Mouse (Mus musculus) liver, embryonic 15.5 days (tissue): Measurements from ENCODE around the gene Tbc1d23. TPM values are rescaled to one million over a fixed set of nuclear protein-coding genes. Genes with fewer than 3 reads are reported as not detected.

Source experiments
- ATAC-seq: fragments of 200-750 bp; cut with Nextera tagmentation; 2 replicates; pipeline ENCODE4 v1.8.0; 2017; ENCODE audit warnings: moderate number of reproducible peaks, mild to moderate bottlenecking, moderate library complexity; ENCODE audit not compliant: insufficient read depth
- H3K27ac ChIP-seq: fragments of 300-500 bp; sonication (generic); replicated peaks from 2 replicates; pipeline ENCODE4 v1.5.1; 2015; ENCODE audit warnings: mild to moderate bottlenecking, inconsistent platforms
- H3K27me3 ChIP-seq: fragments of 300-500 bp; sonication (generic); 2 replicates; pipeline ENCODE4 v1.6.1; 2015; ENCODE audit warnings: mild to moderate bottlenecking, inconsistent platforms
- H3K36me3 ChIP-seq: fragments of 300-500 bp; sonication (generic); replicated peaks from 2 replicates; pipeline ENCODE4 v1.6.1; 2015; ENCODE audit warnings: moderate library complexity, mild to moderate bottlenecking, inconsistent platforms
- H3K4me1 ChIP-seq: fragments of 300-500 bp; sonication (generic); replicated peaks from 2 replicates; pipeline ENCODE4 v1.6.1; 2015; ENCODE audit warnings: inconsistent platforms
- H3K4me2 ChIP-seq: fragments of 300-500 bp; sonication (generic); 2 replicates; pipeline ENCODE4 v1.6.1; 2015; ENCODE audit warnings: moderate library complexity, mild to moderate bottlenecking, inconsistent platforms
- H3K4me3 ChIP-seq: fragments of 300-500 bp; sonication (generic); replicated peaks from 2 replicates; pipeline ENCODE4 v1.5.1; 2015; ENCODE audit warnings: mild to moderate bottlenecking, inconsistent platforms
- H3K9ac ChIP-seq: fragments of 300-500 bp; sonication (generic); 2 replicates; pipeline ENCODE4 v1.6.1; 2015; ENCODE audit warnings: moderate library complexity, mild to moderate bottlenecking, inconsistent platforms
- H3K9me3 ChIP-seq: fragments of 300-500 bp; sonication (generic); replicated peaks from 2 replicates; pipeline ENCODE4 v1.6.1; 2016; ENCODE audit warnings: inconsistent platforms
- WGBS: fragments of 180-500 bp; shearing (Covaris S2); methylation state at CpG from one replicate; pipeline ENCODE4 v1.1.7; 2015; ENCODE audit warnings: mixed read lengths; ENCODE audit not compliant: insufficient replicate concordance; 5-methylcytosine and 5-hydroxymethylcytosine counted together
- polyA plus RNA-seq: library from polyadenylated mRNA; unstranded; fragments of >200 nt; fragmentation: Nextera tagmentation; extraction: Ambion mirVana; gene quantifications from 2 replicates; pipeline ENCODE4 v1.2.1, GENCODE M21; 2015

The Tbc1d23 gene
- polyA plus RNA-seq, 1 experiment from 2014 or later = 5.1 TPM

- H3K27ac ChIP-seq = no peak overlapping the region
- peaks cover 20% of the 10 kb centered on the region; the same call in 1 of the 2 replicates for H3K36me3 ChIP-seq
- H3K9ac ChIP-seq = no peak overlapping the region
- H3K27me3 ChIP-seq = no peaks in the 10 kb centered on the region
- no peak overlapping the region for H3K4me3 ChIP-seq
- no peaks in the 10 kb centered on the region for H3K9me3 ChIP-seq
- whole genome bisulfite sequencing = 83% methylated on average over 2 of the region's 2 CpGs
- ATAC-seq = no peak
- H3K4me1 ChIP-seq = no peaks in the 10 kb centered on the region
- no peak overlapping the region for H3K4me2 ChIP-seq
Measured at GRCm38 (mm10) chr16:57211037-57211436, 20.3 kb downstream of the Tbc1d23 start.

DNA sequence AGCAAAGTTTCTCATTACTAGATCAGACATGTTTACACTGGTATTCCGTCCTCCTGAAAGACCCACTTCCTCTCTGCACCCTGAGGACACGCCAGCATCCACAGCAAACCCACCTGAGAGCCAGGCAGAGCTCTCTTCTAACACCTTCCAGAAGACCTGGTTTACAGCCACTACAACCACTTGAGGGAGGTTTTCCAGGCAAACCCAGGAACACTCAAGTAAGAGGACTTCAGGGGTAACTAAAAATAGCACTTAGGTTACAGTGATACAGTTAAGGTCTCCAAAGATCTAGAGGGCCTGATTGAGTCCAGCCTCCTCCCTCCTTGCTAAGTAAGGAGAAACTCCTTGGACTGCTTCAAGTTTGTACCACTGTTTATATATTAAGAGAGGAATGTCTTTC lies 23.0 kb downstream of the Tbc1d23 start:
- Histone ChIP-seq H3K9ac (no peak overlapping the region), H3K27me3 (no peaks in the 10 kb centered on the region), H3K27ac (no peak overlapping the region), H3K4me2 (no peak overlapping the region), H3K4me3 (no peak overlapping the region), H3K36me3 (peaks cover 20% of the 10 kb centered on the region; the same call in 1 of the 2 replicates), H3K9me3 (no peaks in the 10 kb centered on the region), H3K4me1 (no peaks in the 10 kb centered on the region)
- no peak for ATAC-seq
- WGBS = 67% methylated on average over 2 of the region's 2 CpGs

DNA sequence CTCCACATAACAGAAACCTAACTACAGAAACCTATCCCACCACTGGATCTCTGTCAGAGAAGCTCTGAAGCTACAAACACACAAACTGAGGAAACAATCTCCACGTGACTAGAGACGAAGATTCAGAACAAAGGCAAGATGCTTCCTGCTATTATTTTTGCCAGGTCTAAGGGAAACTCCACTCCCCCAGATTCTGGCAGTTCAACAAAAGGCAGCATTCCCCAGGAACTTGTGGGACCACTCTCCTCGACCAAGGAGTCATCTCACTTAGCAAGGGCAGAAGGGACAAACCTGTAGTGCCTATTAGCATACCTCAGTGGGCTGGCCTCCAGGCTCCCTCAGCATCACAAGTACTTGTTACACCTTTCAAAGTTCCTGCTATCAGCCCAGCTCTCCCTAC lies 34.0 kb downstream of the Tbc1d23 start:
- H3K27ac ChIP-seq = no peak overlapping the region
- no peaks in the 10 kb centered on the region for H3K27me3 ChIP-seq
- H3K9me3 ChIP-seq = no peaks in the 10 kb centered on the region
- peaks cover 13% of the 10 kb centered on the region; the same call in 1 of the 2 replicates for H3K36me3 ChIP-seq
- no peaks in the 10 kb centered on the region for H3K4me1 ChIP-seq
- 54% methylated on average over 3 of the region's 3 CpGs for WGBS
- no peak overlapping the region for H3K4me3 ChIP-seq
- no peak overlapping the region for H3K4me2 ChIP-seq
- ATAC-seq = no peak
- H3K9ac ChIP-seq = no peak overlapping the region

DNA sequence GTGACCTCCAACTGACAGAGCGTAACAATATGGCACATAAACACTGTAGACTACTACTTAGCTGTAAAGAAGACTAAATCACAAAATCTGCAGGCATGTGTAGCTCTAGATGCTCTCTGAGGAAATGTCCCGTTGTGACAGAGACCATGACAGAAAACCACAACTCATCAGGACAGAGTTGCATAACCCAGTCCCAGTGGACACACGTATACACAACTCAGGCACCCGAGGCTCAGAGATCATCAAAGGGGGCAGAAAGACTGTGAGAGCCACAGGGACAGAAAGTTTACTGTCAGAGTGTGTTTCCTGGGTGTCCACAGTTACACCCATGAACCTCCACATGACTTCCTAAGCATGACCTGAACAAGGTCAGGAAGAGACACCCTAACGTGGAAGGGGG lies 34.7 kb downstream of the Tbc1d23 start:
- Histone ChIP-seq H3K9me3 (no peaks in the 10 kb centered on the region), H3K4me3 (no peak overlapping the region), H3K4me2 (no peak overlapping the region), H3K27me3 (no peaks in the 10 kb centered on the region), H3K9ac (no peak overlapping the region), H3K36me3 (peaks cover 20% of the 10 kb centered on the region; the same call in 1 of the 2 replicates), H3K4me1 (no peaks in the 10 kb centered on the region), H3K27ac (no peak overlapping the region)
- ATAC-seq = no peak
- 57% methylated on average over 5 of the region's 5 CpGs for WGBS

- H3K27ac ChIP-seq = no peak overlapping the region
- H3K27me3 ChIP-seq = no peaks in the 10 kb centered on the region
- H3K4me1 ChIP-seq = 0 out of 2 replicates have a peak, but pooled peaks cover 8% of the 10 kb centered on the region
- H3K9ac ChIP-seq = no peak overlapping the region
- H3K36me3 ChIP-seq = peaks cover 26% of the 10 kb centered on the region; the same call in 1 of the 2 replicates
- 81% methylated on average over 14 of the region's 14 CpGs for WGBS
- no peak for ATAC-seq
- no peaks in the 10 kb centered on the region for H3K9me3 ChIP-seq
- no peak overlapping the region for H3K4me3 ChIP-seq
- H3K4me2 ChIP-seq = no peak overlapping the region
Measured at GRCm38 (mm10) chr16:57191214-57191613, 40.1 kb downstream of the Tbc1d23 start.

DNA sequence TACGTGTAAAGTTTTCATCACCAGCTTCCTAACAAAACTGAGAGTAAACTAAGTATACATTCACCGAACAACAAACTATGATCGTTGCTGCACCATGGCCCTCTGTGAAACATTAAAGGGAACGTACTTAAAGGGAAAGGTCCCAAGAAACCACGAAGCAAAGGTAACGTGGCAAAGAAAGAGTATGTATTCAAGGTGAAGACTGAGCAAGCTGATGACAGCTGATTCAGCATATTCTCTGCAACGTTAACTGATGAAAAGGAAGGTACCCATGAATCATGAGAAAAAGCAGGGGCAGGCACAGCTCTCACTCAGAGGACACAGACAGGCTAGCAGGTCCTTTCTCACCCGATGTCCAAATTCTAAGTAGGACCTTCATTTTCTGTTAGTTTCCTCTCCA lies 40.9 kb downstream of the Tbc1d23 start:
- H3K27ac ChIP-seq = no peak overlapping the region
- no peak overlapping the region for H3K4me2 ChIP-seq
- ATAC-seq = no peak
- H3K9ac ChIP-seq = no peak overlapping the region
- peaks cover 32% of the 10 kb centered on the region; the same call in 1 of the 2 replicates for H3K36me3 ChIP-seq
- H3K9me3 ChIP-seq = no peaks in the 10 kb centered on the region
- 0 out of 2 replicates have a peak, but pooled peaks cover 8% of the 10 kb centered on the region for H3K4me1 ChIP-seq
- 70% methylated on average over 8 of the region's 8 CpGs for WGBS
- H3K27me3 ChIP-seq = no peaks in the 10 kb centered on the region
- no peak overlapping the region for H3K4me3 ChIP-seq

- Histone ChIP-seq H3K4me3 (no peak overlapping the region), H3K4me1 (0 out of 2 replicates have a peak, but pooled peaks cover 8% of the 10 kb centered on the region), H3K4me2 (no peak overlapping the region), H3K9me3 (no peaks in the 10 kb centered on the region), H3K27me3 (no peaks in the 10 kb centered on the region), H3K36me3 (peaks cover 31% of the 10 kb centered on the region; the same call in 1 of the 2 replicates), H3K27ac (no peak overlapping the region), H3K9ac (no peak overlapping the region)
- ATAC-seq = no peak
- 22% methylated on average over 2 of the region's 2 CpGs for WGBS
Measured at GRCm38 (mm10) chr16:57189493-57189892, 41.8 kb downstream of the Tbc1d23 start.

GRCm38 (mm10) chr16:57186618-57187017 lies 44.7 kb downstream of the Tbc1d23 start:
- Histone ChIP-seq H3K9ac (no peak overlapping the region), H3K27me3 (no peaks in the 10 kb centered on the region), H3K9me3 (no peaks in the 10 kb centered on the region), H3K4me3 (no peak overlapping the region), H3K36me3 (peaks cover 42% of the 10 kb centered on the region), H3K4me2 (no peak overlapping the region), H3K27ac (no peak overlapping the region), H3K4me1 (0 out of 2 replicates have a peak, but pooled peaks cover 8% of the 10 kb centered on the region)
- no peak for ATAC-seq
- WGBS = 87% methylated on average over 4 of the region's 4 CpGs

- no peak overlapping the region for H3K4me3 ChIP-seq
- WGBS = 66% methylated on average over 5 of the region's 5 CpGs
- H3K4me1 ChIP-seq = 0 out of 2 replicates have a peak, but pooled peaks cover 4% of the 10 kb centered on the region
- H3K36me3 ChIP-seq = peaks cover 46% of the 10 kb centered on the region
- no peak overlapping the region for H3K9ac ChIP-seq
- H3K9me3 ChIP-seq = no peaks in the 10 kb centered on the region
- no peak overlapping the region for H3K27ac ChIP-seq
- no peak overlapping the region for H3K4me2 ChIP-seq
- H3K27me3 ChIP-seq = no peaks in the 10 kb centered on the region
- ATAC-seq = peak; percentile 47; the same call in 1 of the 2 replicates
Measured at GRCm38 (mm10) chr16:57182037-57182436, 49.3 kb downstream of the Tbc1d23 start.

- no peak for ATAC-seq
- WGBS = 79% methylated on average over 11 of the region's 11 CpGs
- no peak overlapping the region for H3K9ac ChIP-seq
Measured at GRCm38 (mm10) chr16:57181180-57181579, 50.1 kb downstream of the Tbc1d23 start.

GRCm38 (mm10) chr16:57177664-57178063 lies 53.6 kb downstream of the Tbc1d23 start:
- H3K9me3 ChIP-seq = no peaks in the 10 kb centered on the region
- ATAC-seq = no peak
- no peak overlapping the region for H3K27ac ChIP-seq
- H3K4me1 ChIP-seq = no peaks in the 10 kb centered on the region
- H3K36me3 ChIP-seq = peaks cover 37% of the 10 kb centered on the region
- no peak overlapping the region for H3K4me3 ChIP-seq
- H3K9ac ChIP-seq = no peak overlapping the region
- no peak overlapping the region for H3K4me2 ChIP-seq
- H3K27me3 ChIP-seq = no peaks in the 10 kb centered on the region
- 49% methylated on average over 10 of the region's 10 CpGs for WGBS

More at GRCm38 (mm10) chr16:57181180-57181579, 50.1 kb downstream of the Tbc1d23 start:
- no peak overlapping the region for H3K27ac ChIP-seq
- H3K4me2 ChIP-seq = no peak overlapping the region
- no peaks in the 10 kb centered on the region for H3K27me3 ChIP-seq
- no peaks in the 10 kb centered on the region for H3K4me1 ChIP-seq
- peaks cover 50% of the 10 kb centered on the region for H3K36me3 ChIP-seq
- H3K4me3 ChIP-seq = no peak overlapping the region
- no peaks in the 10 kb centered on the region for H3K9me3 ChIP-seq

DNA sequence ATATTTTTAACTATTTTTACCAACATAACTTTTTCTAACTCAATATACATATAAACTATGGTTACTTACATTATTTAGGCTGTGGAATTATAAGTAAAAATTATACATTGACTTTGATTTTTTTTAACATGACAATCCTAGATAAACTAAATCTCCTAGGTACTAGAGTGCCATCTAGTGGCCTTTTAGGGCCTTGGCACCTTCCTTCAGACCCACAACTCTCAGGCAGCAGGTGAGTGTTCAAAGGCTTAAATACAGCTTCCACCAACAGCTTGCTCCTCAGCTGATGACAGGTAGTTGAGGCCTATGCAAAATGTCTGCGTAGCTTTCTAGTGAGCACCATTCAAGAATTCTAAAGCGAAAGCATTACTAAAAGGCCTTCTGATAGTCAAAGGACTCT lies 54.0 kb downstream of the Tbc1d23 start:
- H3K4me3 ChIP-seq = no peak overlapping the region
- H3K4me1 ChIP-seq = no peaks in the 10 kb centered on the region
- H3K27ac ChIP-seq = no peak overlapping the region
- H3K9me3 ChIP-seq = no peaks in the 10 kb centered on the region
- 50% methylated on average over 2 of the region's 2 CpGs for WGBS
- H3K4me2 ChIP-seq = no peak overlapping the region
- peaks cover 37% of the 10 kb centered on the region for H3K36me3 ChIP-seq
- no peaks in the 10 kb centered on the region for H3K27me3 ChIP-seq
- no peak for ATAC-seq
- H3K9ac ChIP-seq = no peak overlapping the region
